ENCODE assay signal across 22 mouse cellular contexts in the genomic region with DNA sequence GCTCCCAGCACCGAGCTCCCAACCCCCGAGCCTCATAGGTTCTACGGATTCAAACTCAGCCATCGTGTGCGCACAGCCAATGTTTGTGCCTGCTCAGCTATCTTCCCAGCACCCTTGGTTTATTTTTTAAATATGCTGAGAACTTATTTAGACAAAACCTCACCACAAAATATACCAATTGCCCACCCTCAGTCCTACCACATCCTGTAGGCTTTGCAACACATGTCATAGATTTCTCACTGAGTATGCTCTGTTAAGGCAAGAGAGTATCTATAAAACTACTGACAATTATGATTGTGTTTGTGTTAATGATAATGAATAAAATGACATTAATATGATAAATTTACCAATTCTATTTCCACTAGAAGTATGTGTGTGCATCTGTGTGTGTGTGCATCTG.
DNase-seq lines count a peak whose midpoint lies in the region; ATAC-seq and TF ChIP-seq lines count a peak whose summit lies in the region.
"Had no signal": no experiment of that assay in that cellular context is flagged by ENCODE, and none has a peak within 500 bp of the region (broad histone marks: within the 10 kb centered on the region; RNA-seq: fewer than 3 reads in every experiment).

No protein-coding gene starts in this region.

- 88% methylated on average over 5 of the region's 5 CpGs for WGBS in intestine, embryonic 14.5 days
- 88% methylated on average over 5 of the region's 5 CpGs for WGBS in intestine, postnatal 0 days
- 94% methylated on average over 5 of the region's 5 CpGs for WGBS in neural tube, embryonic 15.5 days

- no peaks in the 10 kb centered on the region for H3K9me3 ChIP-seq in intestine, embryonic 14.5 days (ENCODE audit: control insufficient read depth, low read length)
- H3K9me3 ChIP-seq in intestine, postnatal 0 days (ENCODE audit: control insufficient read depth), result no peaks in the 10 kb centered on the region
- H3K9me3 ChIP-seq in neural tube, embryonic 15.5 days (replicated peaks), result no peaks in the 10 kb centered on the region
- H3K9me3 ChIP-seq: embryonic facial prominence, embryonic 10.5 days; forebrain, embryonic 13.5 days; heart, embryonic 15.5 days; hindbrain, embryonic 13.5 days had no signal

- no peak overlapping the region for H3K27ac ChIP-seq in intestine, embryonic 14.5 days (ENCODE audit: low read depth)
- no peak overlapping the region for H3K27ac ChIP-seq in intestine, postnatal 0 days (ENCODE audit: low read depth, low read length)
- H3K27ac ChIP-seq in neural tube, embryonic 15.5 days (replicated peaks), result no peak overlapping the region
- H3K27ac ChIP-seq: embryonic facial prominence, embryonic 10.5 days; forebrain, embryonic 13.5 days; gastrocnemius, adult 2 months; heart, embryonic 15.5 days; hindbrain, embryonic 13.5 days; hindbrain, postnatal 0 days had no signal

- no peak for TF ChIP-seq CTCF in intestine, postnatal 0 days (IDR thresholded peaks at IDR 0.05; ENCODE audit: low read depth)

- no peak overlapping the region for H3K4me2 ChIP-seq in intestine, embryonic 14.5 days (ENCODE audit: low read length)
- no peak overlapping the region for H3K4me2 ChIP-seq in intestine, postnatal 0 days (replicated peaks; ENCODE audit: low read depth)
- H3K4me2 ChIP-seq in neural tube, embryonic 15.5 days, result no peak overlapping the region
- H3K4me2 ChIP-seq: forebrain, embryonic 13.5 days; heart, embryonic 11.5 days; heart, embryonic 15.5 days; hindbrain, embryonic 13.5 days had no signal

- DNase-seq in intestine, embryonic 14.5 days (ENCODE audit: low spot score), result peak; percentile 21
- no peak for DNase-seq in lung, postnatal 10 days
- DNase-seq in adrenal gland, adult 18-20 months (ENCODE audit: low spot score in 2 of 2), result no peak
- DNase-seq: adrenal gland, postnatal 14 days; cerebellum, adult 11-12 months; cerebellum, adult 9-10 months; cerebellum, postnatal 36 days; gastrocnemius, adult 2 months; gastrocnemius, postnatal 25 days; heart, adult 18-20 months; heart, postnatal 14 days; kidney, adult 11 months had no signal

- ATAC-seq in intestine, embryonic 14.5 days (replicated peaks; ENCODE audit: low FRiP score, low TSS enrichment, low read depth), result no peak
- no peak for ATAC-seq in intestine, postnatal 0 days
- peak; percentile 82 for ATAC-seq in CD4-positive, CD25-positive, alpha-beta regulatory T cell, adult 4 months
- ATAC-seq in common myeloid progenitor, adult 5-6 weeks (replicated peaks; ENCODE audit: low read depth, poor library complexity, severe bottlenecking), result peak; percentile 45
- ATAC-seq in neural tube, embryonic 15.5 days (ENCODE audit: low FRiP score), result no peak
- ATAC-seq: forebrain, embryonic 13.5 days; hindbrain, postnatal 0 days had no signal

- H3K9ac ChIP-seq in intestine, embryonic 14.5 days (ENCODE audit: low read length), result no peak overlapping the region
- no peak overlapping the region for H3K9ac ChIP-seq in intestine, postnatal 0 days (ENCODE audit: low read depth, low read length)
- H3K9ac ChIP-seq in neural tube, embryonic 15.5 days (replicated peaks), result no peak overlapping the region
- H3K9ac ChIP-seq: forebrain, embryonic 13.5 days; heart, embryonic 15.5 days; hindbrain, embryonic 13.5 days had no signal

- H3K27me3 ChIP-seq in intestine, embryonic 14.5 days (replicated peaks; ENCODE audit: control insufficient read depth, insufficient read depth, low read length), result no peaks in the 10 kb centered on the region
- H3K27me3 ChIP-seq in intestine, postnatal 0 days (replicated peaks; ENCODE audit: control insufficient read depth, insufficient read depth, low read length), result no peaks in the 10 kb centered on the region
- H3K27me3 ChIP-seq in neural tube, embryonic 15.5 days (replicated peaks), result no peaks in the 10 kb centered on the region
- H3K27me3 ChIP-seq: forebrain, embryonic 13.5 days; heart, embryonic 15.5 days; hindbrain, embryonic 13.5 days had no signal

- H3K4me3 ChIP-seq in intestine, embryonic 14.5 days (ENCODE audit: low read depth, low read length), result no peak overlapping the region
- no peak overlapping the region for H3K4me3 ChIP-seq in intestine, postnatal 0 days (ENCODE audit: low read depth, low read length)
- H3K4me3 ChIP-seq in neural tube, embryonic 15.5 days (replicated peaks), result no peak overlapping the region
- H3K4me3 ChIP-seq: embryonic facial prominence, embryonic 10.5 days; forebrain, embryonic 13.5 days; gastrocnemius, adult 2 months; heart, embryonic 15.5 days; hindbrain, embryonic 13.5 days had no signal

- no peaks in the 10 kb centered on the region for H3K4me1 ChIP-seq in intestine, embryonic 14.5 days (replicated peaks; ENCODE audit: control insufficient read depth, insufficient read depth, low read length)
- no peaks in the 10 kb centered on the region for H3K4me1 ChIP-seq in intestine, postnatal 0 days (replicated peaks; ENCODE audit: control insufficient read depth, insufficient read depth, low read length)
- H3K4me1 ChIP-seq in neural tube, embryonic 15.5 days, result no peaks in the 10 kb centered on the region
- H3K4me1 ChIP-seq: embryonic facial prominence, embryonic 10.5 days; forebrain, embryonic 13.5 days; heart, embryonic 15.5 days; hindbrain, embryonic 13.5 days had no signal

- no peaks in the 10 kb centered on the region for H3K36me3 ChIP-seq in intestine, embryonic 14.5 days (ENCODE audit: control insufficient read depth, insufficient read depth, low read length)
- no peaks in the 10 kb centered on the region for H3K36me3 ChIP-seq in intestine, postnatal 0 days (ENCODE audit: control insufficient read depth, insufficient read depth)
- no peaks in the 10 kb centered on the region for H3K36me3 ChIP-seq in neural tube, embryonic 15.5 days
- H3K36me3 ChIP-seq: embryonic facial prominence, embryonic 10.5 days; heart, embryonic 15.5 days; hindbrain, embryonic 13.5 days had no signal

Comparison
In these comparisons a context has a peak if more than half of its experiments do, and no peak if none do; other contexts are left out.
1. ATAC-seq: peak in CD4-positive, CD25-positive, alpha-beta regulatory T cell, adult 4 months (single experiment) and common myeloid progenitor, adult 5-6 weeks (single experiment); none in intestine, embryonic 14.5 days (single experiment), intestine, postnatal 0 days (single experiment) and neural tube, embryonic 15.5 days (single experiment).